Mouse (Mus musculus) liver, embryonic 13.5 days (tissue): Measurements from ENCODE around the gene Rps6kc1. TPM values are rescaled to one million over a fixed set of nuclear protein-coding genes. Genes with fewer than 3 reads are reported as not detected.

ENCODE experiments used
- ATAC-seq: fragments of 200-750 bp; cut with Nextera tagmentation; 2 replicates; pipeline ENCODE4 v1.8.0; 2017; ENCODE audit warnings: low read depth, mild to moderate bottlenecking, moderate number of reproducible peaks, moderate library complexity
- DNase-seq: peaks from one replicate; pipeline ENCODE4 v3.0.0; 2022
- H3K27ac ChIP-seq: fragments of 300-500 bp; sonication (generic); 2 replicates; pipeline ENCODE4 v1.5.1; 2015; ENCODE audit warnings: moderate library complexity, mild to moderate bottlenecking, inconsistent platforms
- H3K27me3 ChIP-seq: fragments of 300-500 bp; sonication (generic); 2 replicates; pipeline ENCODE4 v1.6.1; 2015; ENCODE audit warnings: mild to moderate bottlenecking, inconsistent platforms
- H3K36me3 ChIP-seq: fragments of 300-500 bp; sonication (generic); 2 replicates; pipeline ENCODE4 v1.6.1; 2015; ENCODE audit warnings: mild to moderate bottlenecking, inconsistent platforms
- H3K4me1 ChIP-seq: fragments of 300-500 bp; sonication (generic); replicated peaks from 2 replicates; pipeline ENCODE4 v1.6.1; 2015; ENCODE audit warnings: inconsistent platforms
- H3K4me2 ChIP-seq: fragments of 300-500 bp; sonication (generic); 2 replicates; pipeline ENCODE4 v1.6.1; 2015; ENCODE audit warnings: inconsistent platforms, mild to moderate bottlenecking, moderate library complexity
- H3K4me3 ChIP-seq: fragments of 300-500 bp; sonication (generic); replicated peaks from 2 replicates; pipeline ENCODE4 v1.5.1; 2015; ENCODE audit warnings: mild to moderate bottlenecking, inconsistent platforms
- H3K9ac ChIP-seq: fragments of 300-500 bp; sonication (generic); 2 replicates; pipeline ENCODE4 v1.6.1; 2015; ENCODE audit warnings: mild to moderate bottlenecking, inconsistent platforms
- H3K9me3 ChIP-seq: fragments of 300-500 bp; sonication (generic); replicated peaks from 2 replicates; pipeline ENCODE4 v1.6.1; 2016; ENCODE audit warnings: inconsistent platforms
- WGBS: fragments of 180-500 bp; shearing (Covaris S2); methylation state at CpG from one replicate; pipeline ENCODE4 v1.1.7; 2015; ENCODE audit not compliant: insufficient replicate concordance; 5-methylcytosine and 5-hydroxymethylcytosine counted together
- polyA plus RNA-seq: library from polyadenylated mRNA; unstranded; fragments of >200 nt; fragmentation: Nextera tagmentation; extraction: Ambion mirVana; gene quantifications from 2 replicates; pipeline ENCODE4 v1.2.1, GENCODE M21; 2015

The Rps6kc1 gene
- polyA plus RNA-seq, 1 experiment from 2014 or later: 3.6 TPM

GRCm38 (mm10) chr1:190761786-190762185 is 149.8 kb downstream of the Rps6kc1 start:
- H3K27ac ChIP-seq: no peak overlapping the region
- H3K9me3 ChIP-seq: no peaks in the 10 kb centered on the region; the same call in 1 of the 2 replicates
- ATAC-seq (no peak), DNase-seq (no peak)
- no peak overlapping the region for H3K4me2 ChIP-seq
- 27% methylated on average over 5 of the region's 5 CpGs for WGBS
- no peaks in the 10 kb centered on the region for H3K27me3 ChIP-seq
- H3K4me3 ChIP-seq: no peak overlapping the region
- no peaks in the 10 kb centered on the region for H3K4me1 ChIP-seq
- H3K36me3 ChIP-seq: no peaks in the 10 kb centered on the region
- no peak overlapping the region for H3K9ac ChIP-seq

GRCm38 (mm10) chr1:190757899-190758298 is 153.7 kb downstream of the Rps6kc1 start:
- no peaks in the 10 kb centered on the region for H3K4me1 ChIP-seq
- DNase-seq: no peak

GRCm38 (mm10) chr1:190751794-190752570 is 159.6 kb downstream of the Rps6kc1 start:
- Histone ChIP-seq H3K9me3 (no peaks in the 10 kb centered on the region), H3K4me1 (no peaks in the 10 kb centered on the region), H3K4me2 (no peak overlapping the region), H3K27me3 (no peaks in the 10 kb centered on the region), H3K27ac (no peak overlapping the region), H3K4me3 (no peak overlapping the region), H3K9ac (no peak overlapping the region), H3K36me3 (no peaks in the 10 kb centered on the region)
- ATAC-seq: no peak
- DNase-seq: no peak
- 59% methylated on average over 8 of the region's 8 CpGs for WGBS

More at GRCm38 (mm10) chr1:190757899-190758298, 153.7 kb downstream of the Rps6kc1 start:
- Histone ChIP-seq H3K9ac (no peak overlapping the region), H3K4me3 (no peak overlapping the region), H3K9me3 (no peaks in the 10 kb centered on the region), H3K36me3 (no peaks in the 10 kb centered on the region), H3K4me2 (no peak overlapping the region), H3K27ac (no peak overlapping the region), H3K27me3 (no peaks in the 10 kb centered on the region)
- WGBS: 71% methylated on average over 8 of the region's 8 CpGs
- ATAC-seq: no peak

GRCm38 (mm10) chr1:190748937-190749336 is 162.6 kb downstream of the Rps6kc1 start:
- Histone ChIP-seq H3K4me1 (no peaks in the 10 kb centered on the region), H3K4me3 (no peak overlapping the region), H3K36me3 (no peaks in the 10 kb centered on the region), H3K27ac (no peak overlapping the region), H3K9ac (no peak overlapping the region), H3K27me3 (no peaks in the 10 kb centered on the region), H3K9me3 (no peaks in the 10 kb centered on the region), H3K4me2 (no peak overlapping the region)
- 77% methylated on average over 10 of the region's 10 CpGs for WGBS
- ATAC-seq (no peak), DNase-seq (no peak)

- DNase-seq: no peak
- Histone ChIP-seq H3K4me1 (no peaks in the 10 kb centered on the region), H3K4me2 (no peak overlapping the region), H3K4me3 (no peak overlapping the region), H3K27me3 (no peaks in the 10 kb centered on the region), H3K27ac (no peak overlapping the region), H3K36me3 (no peaks in the 10 kb centered on the region), H3K9ac (no peak overlapping the region), H3K9me3 (no peaks in the 10 kb centered on the region)
- WGBS: 69% methylated on average over 5 of the region's 5 CpGs
- no peak for ATAC-seq
Measured at GRCm38 (mm10) chr1:190741421-190741820, 170.1 kb downstream of the Rps6kc1 start.

GRCm38 (mm10) chr1:190732803-190733202 is 178.8 kb downstream of the Rps6kc1 start:
- Histone ChIP-seq H3K27me3 (no peaks in the 10 kb centered on the region), H3K4me3 (no peak overlapping the region), H3K27ac (no peak overlapping the region), H3K9me3 (no peaks in the 10 kb centered on the region), H3K4me1 (no peaks in the 10 kb centered on the region), H3K36me3 (no peaks in the 10 kb centered on the region), H3K9ac (no peak overlapping the region), H3K4me2 (no peak overlapping the region)
- ATAC-seq (no peak), DNase-seq (no peak)
- 44% methylated on average over 6 of the region's 6 CpGs for WGBS

GRCm38 (mm10) chr1:190729516-190730088 is 182.0 kb downstream of the Rps6kc1 start:
- Histone ChIP-seq H3K9ac (no peak overlapping the region), H3K4me1 (no peaks in the 10 kb centered on the region), H3K27ac (no peak overlapping the region), H3K36me3 (no peaks in the 10 kb centered on the region), H3K27me3 (no peaks in the 10 kb centered on the region), H3K4me2 (no peak overlapping the region), H3K9me3 (no peaks in the 10 kb centered on the region), H3K4me3 (no peak overlapping the region)
- 71% methylated on average over 7 of the region's 7 CpGs for WGBS
- ATAC-seq (no peak), DNase-seq (no peak)

GRCm38 (mm10) chr1:190728111-190728651 is 183.4 kb downstream of the Rps6kc1 start:
- Histone ChIP-seq H3K4me2 (no peak overlapping the region), H3K36me3 (no peaks in the 10 kb centered on the region), H3K4me1 (no peaks in the 10 kb centered on the region), H3K27ac (no peak overlapping the region), H3K9ac (no peak overlapping the region), H3K27me3 (no peaks in the 10 kb centered on the region), H3K9me3 (no peaks in the 10 kb centered on the region), H3K4me3 (no peak overlapping the region)
- DNase-seq: no peak
- WGBS: 75% methylated on average over 4 of the region's 4 CpGs
- ATAC-seq: no peak

- Histone ChIP-seq H3K9ac (no peak overlapping the region), H3K4me3 (no peak overlapping the region), H3K27ac (no peak overlapping the region), H3K4me2 (no peak overlapping the region), H3K9me3 (no peaks in the 10 kb centered on the region), H3K4me1 (no peaks in the 10 kb centered on the region), H3K27me3 (no peaks in the 10 kb centered on the region), H3K36me3 (no peaks in the 10 kb centered on the region)
- 56% methylated on average over 2 of the region's 2 CpGs for WGBS
- ATAC-seq (no peak), DNase-seq (no peak)
Measured at GRCm38 (mm10) chr1:190727385-190727784, 184.2 kb downstream of the Rps6kc1 start.

- WGBS: 63% methylated on average over 21 of the region's 21 CpGs
Measured at GRCm38 (mm10) chr1:190724591-190725380, 186.8 kb downstream of the Rps6kc1 start.

GRCm38 (mm10) chr1:190723926-190724430 is 187.6 kb downstream of the Rps6kc1 start:
- no peak overlapping the region for H3K4me2 ChIP-seq
- 72% methylated on average over 7 of the region's 7 CpGs for WGBS
- no peak overlapping the region for H3K27ac ChIP-seq
- H3K4me3 ChIP-seq: no peak overlapping the region
- H3K36me3 ChIP-seq: no peaks in the 10 kb centered on the region
- ATAC-seq: no peak
- H3K9me3 ChIP-seq: no peaks in the 10 kb centered on the region
- no peak overlapping the region for H3K9ac ChIP-seq
- H3K27me3 ChIP-seq: no peaks in the 10 kb centered on the region
- no peak for DNase-seq
- H3K4me1 ChIP-seq: no peaks in the 10 kb centered on the region

More at GRCm38 (mm10) chr1:190724591-190725380, 186.8 kb downstream of the Rps6kc1 start:
- H3K4me3 ChIP-seq: no peak overlapping the region
- H3K9me3 ChIP-seq: no peaks in the 10 kb centered on the region
- H3K9ac ChIP-seq: no peak overlapping the region
- H3K4me2 ChIP-seq: no peak overlapping the region
- H3K36me3 ChIP-seq: no peaks in the 10 kb centered on the region
- no peak overlapping the region for H3K27ac ChIP-seq
- H3K4me1 ChIP-seq: no peaks in the 10 kb centered on the region
- no peaks in the 10 kb centered on the region for H3K27me3 ChIP-seq
- DNase-seq (no peak), ATAC-seq (no peak)
